Mouse (Mus musculus) bone marrow, adult 2 months (tissue): ENCODE measurements around the gene Islr. TPM values are rescaled to one million over a fixed set of nuclear protein-coding genes. Genes with fewer than 3 reads are reported as not detected.

ENCODE experiments used
- H3K27ac ChIP-seq: fragments of 200-500 bp; 2 replicates; pipeline ENCODE4 v1.5.1; 2012; ENCODE audit warnings: low read depth, mild to moderate bottlenecking, control low read depth, inconsistent platforms, low read length; ENCODE audit not compliant: control insufficient read depth, poor library complexity, insufficient read depth
- H3K4me1 ChIP-seq: fragments of 200-500 bp; 2 replicates; pipeline ENCODE4 v1.6.1; 2011; ENCODE audit warnings: low read length; ENCODE audit not compliant: control insufficient read depth, insufficient read depth
- H3K4me3 ChIP-seq: fragments of 200-500 bp; replicated peaks from 2 replicates; pipeline ENCODE3; 2011; ENCODE audit warnings: mild to moderate bottlenecking, low read depth, low read length, control low read depth; ENCODE audit not compliant: control insufficient read depth
- CTCF ChIP-seq: fragments of 200-500 bp; IDR thresholded peaks from 2 replicates; pipeline ENCODE4 v1.5.1; 2011; ENCODE audit warnings: low read length, control low read depth; ENCODE audit not compliant: control insufficient read depth, insufficient read depth
- POLR2A ChIP-seq: fragments of 200-500 bp; IDR thresholded peaks from 2 replicates; pipeline ENCODE4 v1.6.1; 2011; ENCODE audit warnings: low read depth, mild to moderate bottlenecking, control low read depth, low read length, borderline replicate concordance; ENCODE audit not compliant: control insufficient read depth
- WGBS: fragments of 180-500 bp; shearing (Covaris S2); methylation state at CpG from one replicate; pipeline ENCODE4 v1.1.7; 2018; 5-methylcytosine and 5-hydroxymethylcytosine counted together
- polyA plus RNA-seq: library from polyadenylated mRNA; stranded (reverse); fragments of >200 nt; gene quantifications from 2 replicates; pipeline ENCODE4 v1.2.4, GENCODE M21; 2011; ENCODE audit warnings: low replicate concordance; ENCODE audit not compliant: missing spikeins, insufficient read depth, insufficient read length

Islr gene
- polyA plus RNA-seq, 1 experiment, result 6.3 TPM

- H3K4me3 ChIP-seq, result no peak overlapping the region
- TF ChIP-seq POLR2A (no peak), CTCF (no peak)
- no peak overlapping the region for H3K27ac ChIP-seq
- 73% methylated on average over 1 of the region's 1 CpGs for WGBS
- H3K4me1 ChIP-seq, result no peaks in the 10 kb centered on the region
Measured at GRCm38 (mm10) chr9:58144664-58145063, 59.4 kb downstream of the Islr start.

GRCm38 (mm10) chr9:58143419-58143818 is 60.7 kb downstream of the Islr start:
- WGBS, result 49% methylated on average over 7 of the region's 7 CpGs
- H3K4me1 ChIP-seq, result no peaks in the 10 kb centered on the region
- H3K4me3 ChIP-seq, result no peak overlapping the region
- no peak overlapping the region for H3K27ac ChIP-seq
- no peak for TF ChIP-seq POLR2A

GRCm38 (mm10) chr9:58139947-58140346 is 64.2 kb downstream of the Islr start:
- 25% methylated on average over 6 of the region's 6 CpGs for WGBS
- no peak overlapping the region for H3K4me3 ChIP-seq
- no peak for TF ChIP-seq CTCF
- TF ChIP-seq POLR2A, result no peak
- H3K4me1 ChIP-seq, result no peaks in the 10 kb centered on the region
- no peak overlapping the region for H3K27ac ChIP-seq

GRCm38 (mm10) chr9:58135921-58136321 is 68.2 kb downstream of the Islr start:
- Histone ChIP-seq H3K4me1 (no peaks in the 10 kb centered on the region), H3K27ac (no peak overlapping the region), H3K4me3 (no peak overlapping the region)
- TF ChIP-seq CTCF (no peak), POLR2A (no peak)
- WGBS, result 23% methylated on average over 2 of the region's 2 CpGs

- no peaks in the 10 kb centered on the region for H3K4me1 ChIP-seq
- TF ChIP-seq POLR2A (no peak), CTCF (no peak)
- H3K4me3 ChIP-seq, result no peak overlapping the region
- no peak overlapping the region for H3K27ac ChIP-seq
- 24% methylated on average over 7 of the region's 7 CpGs for WGBS
Measured at GRCm38 (mm10) chr9:58134906-58135305, 69.2 kb downstream of the Islr start.

GRCm38 (mm10) chr9:58133893-58134884 is 69.9 kb downstream of the Islr start:
- 14% methylated on average over 17 of the region's 17 CpGs for WGBS
- no peak overlapping the region for H3K4me3 ChIP-seq
- H3K4me1 ChIP-seq, result no peaks in the 10 kb centered on the region
- no peak for TF ChIP-seq POLR2A
- TF ChIP-seq CTCF, result no peak
- H3K27ac ChIP-seq, result no peak overlapping the region

- no peaks in the 10 kb centered on the region for H3K4me1 ChIP-seq
- no peak overlapping the region for H3K27ac ChIP-seq
- TF ChIP-seq CTCF (no peak), POLR2A (no peak)
- H3K4me3 ChIP-seq, result no peak overlapping the region
- whole genome bisulfite sequencing, result 51% methylated on average over 7 of the region's 7 CpGs
Measured at GRCm38 (mm10) chr9:58131735-58132134, 72.4 kb downstream of the Islr start.

- WGBS, result 38% methylated on average over 3 of the region's 3 CpGs
- H3K27ac ChIP-seq, result no peak overlapping the region
- H3K4me3 ChIP-seq, result no peak overlapping the region
- H3K4me1 ChIP-seq, result no peaks in the 10 kb centered on the region
- TF ChIP-seq POLR2A (no peak), CTCF (no peak)
Measured at GRCm38 (mm10) chr9:58130909-58131308, 73.2 kb downstream of the Islr start.
